Mouse (Mus musculus) right cerebral cortex, postnatal 10 days (tissue): ENCODE results near the gene Fam222a.

Experiments used
- DNase-seq, 2 experiments: peaks; one replicate each; pipeline ENCODE4 v3.0.0; 2021; ENCODE audit warnings: low spot score in 2 of 2

Fam222a gene

GRCm38 (mm10) chr5:114655721-114656120 is 87.9 kb downstream of the Fam222a start:
- DNase-seq, result no peak

DNA sequence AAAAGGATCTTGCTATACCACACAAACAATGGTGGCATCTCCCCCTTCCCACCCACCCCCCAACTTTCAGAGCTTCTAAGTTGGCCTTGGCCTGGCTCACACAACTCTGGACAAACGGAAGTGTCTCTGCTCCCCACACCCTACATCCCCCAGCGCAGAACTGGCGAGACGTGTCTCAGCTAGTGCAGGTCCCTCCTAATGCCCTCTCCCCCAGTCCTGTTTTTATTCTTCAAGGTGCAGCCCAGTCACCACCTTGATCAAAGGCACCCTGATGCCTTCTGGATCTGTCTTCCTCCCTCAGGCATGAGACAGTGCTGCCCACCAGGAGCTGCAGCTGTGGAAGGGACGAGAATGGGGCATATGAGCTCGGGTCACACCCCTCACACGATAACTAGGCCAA is 88.5 kb downstream of the Fam222a start:
- no peak for DNase-seq

DNA sequence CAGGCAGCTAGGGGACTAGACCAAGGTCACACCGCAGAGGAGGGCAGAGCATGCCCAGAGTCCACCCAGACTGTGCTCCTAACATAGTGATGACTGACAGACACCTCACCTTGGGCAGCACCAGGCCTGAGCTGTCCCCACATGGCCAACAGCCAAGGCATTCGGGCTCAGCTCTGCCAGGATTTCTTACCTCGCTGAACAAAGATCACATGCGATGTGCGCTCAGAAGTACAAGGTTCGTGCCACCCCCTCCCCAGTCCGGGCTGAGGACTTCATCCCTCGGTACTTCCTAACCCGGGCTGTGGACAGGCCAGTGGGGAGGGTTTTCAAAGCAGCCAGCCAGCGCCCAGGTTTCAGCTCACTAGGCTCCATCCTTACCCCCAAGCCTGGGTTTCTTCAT is 89.6 kb downstream of the Fam222a start:
- no peak for DNase-seq

GRCm38 (mm10) chr5:114658255-114658654 is 90.4 kb downstream of the Fam222a start, which contains the start of gene Trpv4:
Gene Trpv4 (minus strand): TSS chr5:114658421.
- no peak for DNase-seq

DNA sequence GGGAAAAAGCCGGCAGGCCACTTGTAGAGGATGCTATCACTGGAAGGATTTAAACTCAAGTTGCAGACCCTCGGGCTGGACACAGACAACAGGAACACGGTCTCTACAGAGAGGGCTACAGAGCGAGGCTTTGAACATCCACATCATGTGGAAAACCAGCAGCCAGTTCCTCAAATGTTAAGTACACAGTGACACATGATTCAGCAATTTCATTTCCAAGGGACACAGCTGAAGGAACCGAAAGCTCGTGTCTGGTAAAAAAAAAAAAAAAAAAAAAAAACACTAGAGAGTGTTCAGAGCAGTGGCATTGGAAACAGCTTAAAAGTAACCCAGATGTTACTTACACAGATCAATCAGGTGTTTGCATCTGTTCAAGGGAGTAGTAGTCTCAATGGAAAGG is 93.2 kb downstream of the Fam222a start:
- no peak for DNase-seq
